In the genomic region with DNA sequence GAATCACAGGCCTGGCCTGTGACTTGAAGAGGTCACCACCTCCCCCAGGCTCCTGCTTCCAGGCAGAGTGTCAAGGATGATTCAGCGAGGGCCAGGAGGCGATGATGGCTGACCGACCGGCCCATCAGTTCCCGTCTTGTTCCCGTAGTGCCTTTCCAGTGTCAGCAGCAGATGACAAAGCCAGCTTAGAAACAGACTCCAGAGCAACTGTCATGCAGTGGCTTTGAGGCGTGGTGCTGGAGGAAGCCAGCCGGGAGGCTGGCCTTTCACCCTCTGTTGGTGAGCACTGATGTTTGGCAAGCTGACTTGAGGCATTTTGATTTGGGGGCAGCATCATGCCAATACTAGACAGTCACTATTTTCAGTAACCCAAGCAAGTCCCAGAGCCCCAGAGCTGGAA, we compare ENCODE assay signal across 8 mouse cellular contexts. TPM values are rescaled to one million over a fixed set of nuclear protein-coding genes. Genes with fewer than 3 reads are reported as not detected.
DNase-seq lines count a peak whose midpoint lies in the region; ATAC-seq and TF ChIP-seq lines count a peak whose summit lies in the region.

No protein-coding gene starts in this region.

- peaks cover 77% of the 10 kb centered on the region for H3K36me3 ChIP-seq in lung, embryonic 14.5 days (ENCODE audit: insufficient read depth)
- peaks cover 31% of the 10 kb centered on the region for H3K36me3 ChIP-seq in heart, embryonic 10.5 days
- peaks cover 87% of the 10 kb centered on the region for H3K36me3 ChIP-seq in midbrain, embryonic 10.5 days

- peaks cover 43% of the 10 kb centered on the region for H3K4me1 ChIP-seq in lung, embryonic 14.5 days (ENCODE audit: insufficient read depth)
- H3K4me1 ChIP-seq in lung, adult 2 months (ENCODE audit: control insufficient read depth, insufficient read depth, low read length): peaks cover 27% of the 10 kb centered on the region
- peaks cover 97% of the 10 kb centered on the region for H3K4me1 ChIP-seq in heart, embryonic 10.5 days
- peaks cover 95% of the 10 kb centered on the region for H3K4me1 ChIP-seq in midbrain, embryonic 10.5 days

- no peak overlapping the region for H3K4me3 ChIP-seq in lung, embryonic 14.5 days (ENCODE audit: low read depth, low read length)
- H3K4me3 ChIP-seq in lung, adult 2 months (replicated peaks; ENCODE audit: extremely low read depth, low read depth, low read length): no peak overlapping the region
- no peak overlapping the region for H3K4me3 ChIP-seq in heart, embryonic 10.5 days
- H3K4me3 ChIP-seq in midbrain, embryonic 10.5 days: peak overlapping the region; percentile 98

- no peak for TF ChIP-seq POLR2A in lung, adult 2 months (IDR thresholded peaks at IDR 0.05; ENCODE audit: borderline replicate concordance, extremely low read depth, low read depth, low read length)

- H3K4me2 ChIP-seq in lung, embryonic 14.5 days: 0 out of 2 replicates have a peak overlapping the region, but pooled peaks have one; percentile 8

- TF ChIP-seq CTCF in lung, embryonic 14.5 days (IDR thresholded peaks at IDR 0.05; ENCODE audit: low read depth): no peak
- no peak for TF ChIP-seq CTCF in lung, adult 2 months (IDR thresholded peaks at IDR 0.05; ENCODE audit: insufficient read depth, low read length)

- no peak overlapping the region for H3K9ac ChIP-seq in lung, embryonic 14.5 days

- no peak overlapping the region for H3K27ac ChIP-seq in lung, embryonic 14.5 days (ENCODE audit: low read depth)
- H3K27ac ChIP-seq in heart, embryonic 10.5 days: no peak overlapping the region
- H3K27ac ChIP-seq in midbrain, embryonic 10.5 days (replicated peaks): peak overlapping the region; percentile 87

- 29% methylated on average over 8 of the region's 8 CpGs for WGBS in lung, embryonic 14.5 days
- 65% methylated on average over 8 of the region's 8 CpGs for WGBS in lung, adult 2 months
- WGBS in heart, embryonic 10.5 days: 16% methylated on average over 8 of the region's 8 CpGs
- WGBS in midbrain, embryonic 10.5 days: 26% methylated on average over 8 of the region's 8 CpGs

- peak; percentile 29 for DNase-seq in cerebellum, adult 11-12 months
- no peak for DNase-seq in cerebellum, adult 8-10 months
- DNase-seq in lung, embryonic 14.5 days: peak; percentile 38
- DNase-seq in lung, adult 2 months: no peak
- DNase-seq in heart, embryonic 10.5 days (ENCODE audit: low spot score): peak; percentile 85
- no peak for DNase-seq in midbrain, embryonic 10.5 days (ENCODE audit: low spot score)
- no peak for DNase-seq in spleen, adult 18-20 months
- DNase-seq in urinary bladder, postnatal 36 days (ENCODE audit: low spot score in 2 of 2): no peak

- H3K9me3 ChIP-seq in lung, embryonic 14.5 days (ENCODE audit: low read depth, low read length): no peaks in the 10 kb centered on the region
- no peaks in the 10 kb centered on the region for H3K9me3 ChIP-seq in heart, embryonic 10.5 days
- no peaks in the 10 kb centered on the region for H3K9me3 ChIP-seq in midbrain, embryonic 10.5 days (replicated peaks)

- H3K27me3 ChIP-seq in lung, embryonic 14.5 days (ENCODE audit: insufficient read depth, low read length): no peaks in the 10 kb centered on the region
- peaks cover 51% of the 10 kb centered on the region for H3K27me3 ChIP-seq in heart, embryonic 10.5 days (ENCODE audit: insufficient read depth, poor library complexity, severe bottlenecking)
- peaks cover 31% of the 10 kb centered on the region for H3K27me3 ChIP-seq in midbrain, embryonic 10.5 days (ENCODE audit: low read depth, poor library complexity, severe bottlenecking)

- ATAC-seq in lung, embryonic 14.5 days (ENCODE audit: insufficient read depth): no peak

RNA-seq across cellular contexts. Expression of a gene that starts 6.3 kb away (rescaled TPM):
- polyA plus RNA-seq in lung, embryonic 14.5 days (2014; fragmentation: Nextera tagmentation; extraction: Ambion mirVana): 28.7 and 32.5 TPM in 2 replicates
- 55.1 and 59.1 TPM in 2 replicates for polyA plus RNA-seq in lung, adult 2 months (2012; rRNA removed)
- 15.6 and 25.4 TPM in 2 replicates for polyA plus RNA-seq in heart, embryonic 10.5 days (2016; fragmentation: Nextera tagmentation; extraction: Ambion mirVana)
- polyA plus RNA-seq in midbrain, embryonic 10.5 days (2016; fragmentation: Nextera tagmentation; extraction: Ambion mirVana): 48.7 and 55.8 TPM in 2 replicates

Comparison
In these comparisons a context has a peak if more than half of its experiments do, and no peak if none do; other contexts are left out.
1. DNase-seq: peak in cerebellum, adult 11-12 months (single experiment), lung, embryonic 14.5 days (single experiment) and heart, embryonic 10.5 days (single experiment); none in cerebellum, adult 8-10 months (single experiment), lung, adult 2 months (single experiment), midbrain, embryonic 10.5 days (single experiment), spleen, adult 18-20 months (0 of 2) and urinary bladder, postnatal 36 days (0 of 2).